Mouse (Mus musculus): ENCODE measurements around the gene Srrd. TPM values are rescaled to one million over a fixed set of nuclear protein-coding genes. Genes with fewer than 3 reads are reported as not detected.

Srrd gene
- polyA plus RNA-seq, 1 experiment from 2014 or later, result 52.4 TPM

- Histone ChIP-seq H3K4me3 (replicated peaks; ENCODE audit: low read depth, low read length) (no peak overlapping the region), H3K27ac (replicated peaks; ENCODE audit: low read depth, low read length) (peak overlapping the region; percentile 78), H3K4me2 (ENCODE audit: low read length) (no peak overlapping the region), H3K9ac (replicated peaks; ENCODE audit: low read length) (no peak overlapping the region), H3K9me3 (ENCODE audit: control insufficient read depth, low read length) (no peaks in the 10 kb centered on the region), H3K27me3 (ENCODE audit: control insufficient read depth, insufficient read depth, low read length) (no peaks in the 10 kb centered on the region), H3K36me3 (ENCODE audit: control insufficient read depth, insufficient read depth, low read length) (peaks cover 45% of the 10 kb centered on the region), H3K4me1 (ENCODE audit: control insufficient read depth, insufficient read depth, low read length) (peaks cover 5% of the 10 kb centered on the region; the same call in 1 of the 2 replicates)
- no peak for ATAC-seq (ENCODE audit: low FRiP score, low TSS enrichment)
- WGBS, result 86% methylated on average over 11 of the region's 11 CpGs
- DNase-seq, result no peak
These were observed 38.3 kb upstream of the Srrd start for GRCm38 (mm10) chr5:112381154-112381553.

- no peaks in the 10 kb centered on the region for H3K27me3 ChIP-seq (ENCODE audit: control insufficient read depth, insufficient read depth, low read length)
- ATAC-seq (ENCODE audit: low FRiP score, low TSS enrichment), result no peak
- H3K9ac ChIP-seq (replicated peaks; ENCODE audit: low read length), result no peak overlapping the region
- 79% methylated on average over 6 of the region's 6 CpGs for WGBS
- no peak overlapping the region for H3K4me2 ChIP-seq (ENCODE audit: low read length)
- no peak overlapping the region for H3K4me3 ChIP-seq (replicated peaks; ENCODE audit: low read depth, low read length)
- no peaks in the 10 kb centered on the region for H3K9me3 ChIP-seq (ENCODE audit: control insufficient read depth, low read length)
- DNase-seq, result no peak
- H3K4me1 ChIP-seq (ENCODE audit: control insufficient read depth, insufficient read depth, low read length), result peaks cover 5% of the 10 kb centered on the region; the same call in 1 of the 2 replicates
- H3K27ac ChIP-seq (replicated peaks; ENCODE audit: low read depth, low read length), result no peak overlapping the region
- H3K36me3 ChIP-seq (ENCODE audit: control insufficient read depth, insufficient read depth, low read length), result peaks cover 52% of the 10 kb centered on the region
These were observed 35.9 kb upstream of the Srrd start for GRCm38 (mm10) chr5:112378716-112379115.

DNA sequence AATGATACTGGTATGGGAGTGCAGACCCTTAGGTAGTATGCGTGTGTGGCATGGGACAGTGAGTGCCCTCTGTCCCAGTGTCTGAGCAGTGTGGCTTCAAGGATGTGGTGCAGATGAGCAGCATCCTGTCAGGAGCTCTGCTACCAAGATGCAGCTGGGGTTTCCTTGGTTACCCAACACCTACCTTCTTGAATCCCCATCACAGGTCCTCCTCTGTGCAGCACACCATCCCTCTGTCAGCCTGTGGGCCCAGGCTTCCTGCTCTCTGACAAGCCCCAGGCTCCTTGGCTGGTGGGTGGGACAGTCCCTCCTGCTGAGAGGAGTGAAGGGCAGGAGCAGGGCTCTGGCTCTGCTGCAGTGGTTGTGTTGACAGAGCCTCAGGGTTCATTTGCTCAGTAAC lies 34.5 kb upstream of the Srrd start:
- H3K27me3 ChIP-seq (ENCODE audit: control insufficient read depth, insufficient read depth, low read length), result no peaks in the 10 kb centered on the region
- peaks cover 12% of the 10 kb centered on the region for H3K4me1 ChIP-seq (ENCODE audit: control insufficient read depth, insufficient read depth, low read length)
- DNase-seq (no peak), ATAC-seq (ENCODE audit: low FRiP score, low TSS enrichment) (no peak)
- no peak overlapping the region for H3K4me2 ChIP-seq (ENCODE audit: low read length)
- H3K36me3 ChIP-seq (ENCODE audit: control insufficient read depth, insufficient read depth, low read length), result peaks cover 53% of the 10 kb centered on the region
- no peaks in the 10 kb centered on the region for H3K9me3 ChIP-seq (ENCODE audit: control insufficient read depth, low read length)
- WGBS, result 87% methylated on average over 1 of the region's 1 CpGs
- no peak overlapping the region for H3K4me3 ChIP-seq (replicated peaks; ENCODE audit: low read depth, low read length)
- H3K27ac ChIP-seq (replicated peaks; ENCODE audit: low read depth, low read length), result no peak overlapping the region
- H3K9ac ChIP-seq (replicated peaks; ENCODE audit: low read length), result no peak overlapping the region

DNA sequence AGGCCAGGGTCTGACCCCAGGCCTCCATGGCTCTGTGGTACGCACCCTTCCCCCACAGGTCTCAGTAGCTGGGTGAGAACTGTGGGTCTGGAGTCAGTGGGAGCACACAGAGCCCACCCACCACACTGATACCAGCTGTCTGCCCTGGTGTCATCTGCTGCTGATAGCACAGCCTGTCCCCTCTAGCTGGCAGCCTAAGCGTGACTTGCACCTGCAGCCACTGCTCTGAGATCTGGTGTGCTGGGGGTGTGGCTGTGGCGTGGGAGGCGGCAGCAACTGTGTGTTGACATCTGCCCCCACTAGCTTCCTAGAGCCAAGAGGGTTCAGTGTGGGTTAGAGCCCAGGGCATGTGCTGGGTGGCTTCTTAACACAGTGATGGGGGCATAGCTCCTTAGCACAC lies 33.3 kb upstream of the Srrd start:
- no peak for ATAC-seq (ENCODE audit: low FRiP score, low TSS enrichment)
- WGBS, result 96% methylated on average over 4 of the region's 4 CpGs

DNA sequence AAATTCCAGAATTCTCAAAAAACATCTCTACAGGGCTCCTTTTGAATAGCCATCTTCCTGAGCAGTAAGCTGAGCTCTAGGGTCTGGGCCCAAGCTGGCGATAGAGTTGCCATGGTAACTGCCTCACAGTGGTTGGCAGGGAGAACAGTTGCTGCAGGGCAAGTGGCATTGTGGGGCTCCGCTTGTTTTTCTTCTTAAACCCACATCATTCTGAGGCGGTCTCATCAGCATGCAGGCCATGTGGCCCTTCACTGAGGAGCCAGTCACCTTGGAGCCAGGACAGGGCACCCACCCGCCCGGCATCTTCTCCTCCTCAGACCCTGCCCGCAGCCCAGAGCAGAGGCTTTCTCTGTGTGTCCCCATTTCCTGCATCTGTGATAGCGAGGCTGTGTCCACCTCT lies 29.1 kb upstream of the Srrd start:
- peak overlapping the region; percentile 45; the same call in 1 of the 2 replicates for H3K9ac ChIP-seq (replicated peaks; ENCODE audit: low read length)
- WGBS, result 3% methylated on average over 7 of the region's 7 CpGs
- peaks cover 58% of the 10 kb centered on the region for H3K36me3 ChIP-seq (ENCODE audit: control insufficient read depth, insufficient read depth, low read length)
- no peak overlapping the region for H3K4me3 ChIP-seq (replicated peaks; ENCODE audit: low read depth, low read length)
- peaks cover 40% of the 10 kb centered on the region for H3K4me1 ChIP-seq (ENCODE audit: control insufficient read depth, insufficient read depth, low read length)
- H3K4me2 ChIP-seq (ENCODE audit: low read length), result peak overlapping the region; percentile 29
- peak; percentile 88 for ATAC-seq (ENCODE audit: low FRiP score, low TSS enrichment)
- H3K27me3 ChIP-seq (ENCODE audit: control insufficient read depth, insufficient read depth, low read length), result no peaks in the 10 kb centered on the region
- H3K9me3 ChIP-seq (ENCODE audit: control insufficient read depth, low read length), result no peaks in the 10 kb centered on the region
- peak; percentile 93 for DNase-seq
- H3K27ac ChIP-seq (replicated peaks; ENCODE audit: low read depth, low read length), result peak overlapping the region; percentile 97

More for the DNA sequence above, 33.3 kb upstream of the Srrd start:
- no peak overlapping the region for H3K27ac ChIP-seq (replicated peaks; ENCODE audit: low read depth, low read length)
- H3K9me3 ChIP-seq (ENCODE audit: control insufficient read depth, low read length), result no peaks in the 10 kb centered on the region
- H3K4me1 ChIP-seq (ENCODE audit: control insufficient read depth, insufficient read depth, low read length), result peaks cover 20% of the 10 kb centered on the region
- H3K4me3 ChIP-seq (replicated peaks; ENCODE audit: low read depth, low read length), result no peak overlapping the region
- peaks cover 50% of the 10 kb centered on the region for H3K36me3 ChIP-seq (ENCODE audit: control insufficient read depth, insufficient read depth, low read length)
- no peak for DNase-seq
- H3K4me2 ChIP-seq (ENCODE audit: low read length), result no peak overlapping the region
- no peaks in the 10 kb centered on the region for H3K27me3 ChIP-seq (ENCODE audit: control insufficient read depth, insufficient read depth, low read length)
- no peak overlapping the region for H3K9ac ChIP-seq (replicated peaks; ENCODE audit: low read length)

DNA sequence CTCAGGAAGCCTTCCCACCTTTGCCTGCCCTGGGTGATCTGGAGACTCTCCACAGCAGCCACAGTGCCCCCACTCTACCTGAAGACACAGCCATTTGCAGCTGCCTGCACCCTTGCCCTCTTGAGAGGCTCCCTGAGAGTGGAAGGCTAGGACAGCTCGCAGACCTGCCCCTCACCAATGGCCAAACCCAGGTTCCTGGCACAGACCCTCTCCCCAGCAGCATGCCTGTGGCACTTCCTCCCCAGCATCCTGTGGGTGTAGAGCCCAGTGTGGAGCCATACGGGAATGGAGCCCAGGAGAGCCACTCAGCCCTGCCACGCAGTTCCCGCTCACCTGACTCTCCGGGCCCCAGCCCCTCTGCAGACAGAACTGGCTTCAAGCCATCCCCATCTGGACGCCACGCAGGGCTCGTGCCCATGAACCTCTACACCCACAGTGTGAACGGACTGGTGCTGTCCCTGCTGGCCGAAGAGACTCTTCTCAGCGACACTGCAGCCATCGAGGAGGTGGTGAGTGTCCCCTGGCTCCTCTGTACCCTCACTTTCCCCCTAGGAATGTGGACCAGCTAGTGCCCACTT lies 27.5 kb upstream of the Srrd start:
- Histone ChIP-seq H3K27ac (replicated peaks; ENCODE audit: low read depth, low read length) (peak overlapping the region; percentile 97), H3K4me2 (ENCODE audit: low read length) (no peak overlapping the region), H3K27me3 (ENCODE audit: control insufficient read depth, insufficient read depth, low read length) (no peaks in the 10 kb centered on the region), H3K4me3 (replicated peaks; ENCODE audit: low read depth, low read length) (no peak overlapping the region), H3K4me1 (ENCODE audit: control insufficient read depth, insufficient read depth, low read length) (peaks cover 40% of the 10 kb centered on the region), H3K9me3 (ENCODE audit: control insufficient read depth, low read length) (no peaks in the 10 kb centered on the region), H3K9ac (replicated peaks; ENCODE audit: low read length) (peak overlapping the region; percentile 31; the same call in 1 of the 2 replicates), H3K36me3 (ENCODE audit: control insufficient read depth, insufficient read depth, low read length) (peaks cover 54% of the 10 kb centered on the region)
- DNase-seq, result no peak
- 86% methylated on average over 12 of the region's 12 CpGs for WGBS
- ATAC-seq (ENCODE audit: low FRiP score, low TSS enrichment), result no peak

- 84% methylated on average over 13 of the region's 13 CpGs for WGBS
- no peak for DNase-seq
- Histone ChIP-seq H3K36me3 (ENCODE audit: control insufficient read depth, insufficient read depth, low read length) (peaks cover 54% of the 10 kb centered on the region), H3K4me1 (ENCODE audit: control insufficient read depth, insufficient read depth, low read length) (peaks cover 40% of the 10 kb centered on the region), H3K9ac (replicated peaks; ENCODE audit: low read length) (peak overlapping the region; percentile 31; the same call in 1 of the 2 replicates), H3K27me3 (ENCODE audit: control insufficient read depth, insufficient read depth, low read length) (no peaks in the 10 kb centered on the region), H3K9me3 (ENCODE audit: control insufficient read depth, low read length) (no peaks in the 10 kb centered on the region), H3K4me3 (replicated peaks; ENCODE audit: low read depth, low read length) (no peak overlapping the region), H3K27ac (replicated peaks; ENCODE audit: low read depth, low read length) (no peak overlapping the region), H3K4me2 (ENCODE audit: low read length) (no peak overlapping the region)
- ATAC-seq (ENCODE audit: low FRiP score, low TSS enrichment), result no peak
These were observed 26.5 kb upstream of the Srrd start for GRCm38 (mm10) chr5:112369326-112369725.

- 78% methylated on average over 10 of the region's 10 CpGs for WGBS
- no peak overlapping the region for H3K27ac ChIP-seq (replicated peaks; ENCODE audit: low read depth, low read length)
- no peak overlapping the region for H3K9ac ChIP-seq (replicated peaks; ENCODE audit: low read length)
- H3K4me3 ChIP-seq (replicated peaks; ENCODE audit: low read depth, low read length), result no peak overlapping the region
- no peaks in the 10 kb centered on the region for H3K9me3 ChIP-seq (ENCODE audit: control insufficient read depth, low read length)
- DNase-seq (no peak), ATAC-seq (ENCODE audit: low FRiP score, low TSS enrichment) (no peak)
- peaks cover 40% of the 10 kb centered on the region for H3K4me1 ChIP-seq (ENCODE audit: control insufficient read depth, insufficient read depth, low read length)
- no peaks in the 10 kb centered on the region for H3K27me3 ChIP-seq (ENCODE audit: control insufficient read depth, insufficient read depth, low read length)
- no peak overlapping the region for H3K4me2 ChIP-seq (ENCODE audit: low read length)
- H3K36me3 ChIP-seq (ENCODE audit: control insufficient read depth, insufficient read depth, low read length), result peaks cover 54% of the 10 kb centered on the region
These were observed 25.8 kb upstream of the Srrd start for GRCm38 (mm10) chr5:112368666-112369065.

DNA sequence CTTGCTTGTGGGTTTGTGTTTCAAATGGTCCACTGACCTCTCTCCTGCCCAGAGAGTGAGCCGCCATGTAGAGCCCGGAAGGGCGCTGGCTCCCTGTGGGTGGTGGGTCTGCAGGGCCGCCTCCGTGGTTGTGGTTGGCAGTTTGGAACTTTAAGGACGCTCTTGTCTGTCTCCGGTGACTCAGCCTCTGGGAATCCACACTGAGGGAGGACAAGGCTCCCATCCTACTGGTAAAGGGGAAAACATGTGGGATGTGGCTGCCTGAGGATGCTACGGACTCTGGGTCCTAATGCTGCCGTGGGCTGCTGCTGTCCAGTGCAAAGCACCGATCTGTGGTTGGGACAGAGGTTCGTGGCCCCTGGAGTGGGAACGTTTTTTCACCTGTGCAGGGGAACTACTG lies 25.1 kb upstream of the Srrd start:
- H3K9me3 ChIP-seq (ENCODE audit: control insufficient read depth, low read length), result no peaks in the 10 kb centered on the region
- DNase-seq, result no peak
- no peaks in the 10 kb centered on the region for H3K27me3 ChIP-seq (ENCODE audit: control insufficient read depth, insufficient read depth, low read length)
- H3K36me3 ChIP-seq (ENCODE audit: control insufficient read depth, insufficient read depth, low read length), result peaks cover 61% of the 10 kb centered on the region
- no peak overlapping the region for H3K27ac ChIP-seq (replicated peaks; ENCODE audit: low read depth, low read length)
- H3K4me2 ChIP-seq (ENCODE audit: low read length), result no peak overlapping the region
- peaks cover 37% of the 10 kb centered on the region for H3K4me1 ChIP-seq (ENCODE audit: control insufficient read depth, insufficient read depth, low read length)
- WGBS, result 91% methylated on average over 12 of the region's 12 CpGs
- ATAC-seq (ENCODE audit: low FRiP score, low TSS enrichment), result no peak
- no peak overlapping the region for H3K4me3 ChIP-seq (replicated peaks; ENCODE audit: low read depth, low read length)
- H3K9ac ChIP-seq (replicated peaks; ENCODE audit: low read length), result no peak overlapping the region

Measured in midbrain, embryonic 14.5 days (tissue).